Mouse (Mus musculus): ENCODE data around the gene Stat1.

DNA sequence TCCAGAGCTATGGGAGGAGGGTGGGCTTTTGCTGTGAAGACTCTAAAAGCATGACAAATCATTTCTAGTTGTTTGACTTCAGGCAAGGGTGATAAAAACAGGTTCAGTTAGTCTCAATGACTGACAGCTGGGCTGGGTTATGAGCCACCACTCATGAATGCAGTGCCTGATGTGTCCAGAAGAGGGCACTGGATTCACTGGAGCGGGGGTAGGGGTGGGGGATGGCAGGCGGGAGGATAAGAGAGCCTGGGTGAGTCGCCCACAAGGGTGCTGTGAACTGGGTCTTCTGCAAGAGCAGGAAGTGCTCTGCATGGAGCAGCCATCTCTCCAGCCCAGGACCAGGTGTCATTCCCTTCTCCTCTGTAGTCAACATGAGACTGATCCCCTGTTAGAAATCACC, 50.8 kb downstream of the Stat1 start:
- TF ChIP-seq MAFK (IDR thresholded peaks at IDR 0.05; ENCODE audit: insufficient read depth, low read depth, low read length) = no peak
- no peak for TF ChIP-seq ZNF384 (IDR thresholded peaks at IDR 0.05; ENCODE audit: low read depth, low read length)

Measured in ES-E14 (cell line).